ENCODE assay signal across 25 mouse cellular contexts in genomic region chrX:142437971-142438504, GRCm38 (mm10).
"Had no signal": no experiment of that assay in that cellular context is flagged by ENCODE, and none has a peak within 500 bp of the region (broad histone marks: within the 10 kb centered on the region; RNA-seq: fewer than 3 reads in every experiment).

No protein-coding gene starts in this region.

- H3K4me3 ChIP-seq: heart, embryonic 10.5 days; heart, embryonic 12.5 days; hindbrain, embryonic 13.5 days; hindbrain, embryonic 15.5 days; kidney, embryonic 15.5 days; layer of hippocampus, adult 2 months; left cerebral cortex, adult 2 months; limb, embryonic 10.5 days; limb, embryonic 12.5 days; liver, embryonic 13.5 days; liver, embryonic 15.5 days had no signal

- H3K4me1 ChIP-seq: heart, embryonic 10.5 days; heart, embryonic 12.5 days; hindbrain, embryonic 13.5 days; hindbrain, embryonic 15.5 days; kidney, embryonic 15.5 days; limb, embryonic 10.5 days; limb, embryonic 12.5 days; liver, embryonic 13.5 days; liver, embryonic 15.5 days had no signal

- H3K4me2 ChIP-seq: heart, embryonic 12.5 days; hindbrain, embryonic 13.5 days; hindbrain, embryonic 15.5 days; kidney, embryonic 15.5 days; limb, embryonic 12.5 days; liver, embryonic 11.5 days; liver, embryonic 13.5 days; liver, embryonic 15.5 days had no signal

- H3K36me3 ChIP-seq: heart, embryonic 10.5 days; heart, embryonic 12.5 days; hindbrain, embryonic 13.5 days; hindbrain, embryonic 15.5 days; kidney, embryonic 15.5 days; limb, embryonic 10.5 days; limb, embryonic 12.5 days; liver, embryonic 13.5 days; liver, embryonic 15.5 days had no signal

- H3K27me3 ChIP-seq: heart, embryonic 12.5 days; liver, embryonic 13.5 days had no signal

- ATAC-seq: hindbrain, postnatal 0 days; intestine, embryonic 16.5 days; liver, postnatal 0 days had no signal

- H3K27ac ChIP-seq: heart, embryonic 10.5 days; hindbrain, embryonic 13.5 days; hindbrain, embryonic 15.5 days; hindbrain, postnatal 0 days; kidney, embryonic 15.5 days; layer of hippocampus, adult 2 months; left cerebral cortex, adult 2 months; limb, embryonic 10.5 days; limb, embryonic 12.5 days; liver, embryonic 13.5 days; liver, embryonic 15.5 days had no signal

- H3K9ac ChIP-seq: heart, embryonic 12.5 days; hindbrain, embryonic 13.5 days; hindbrain, embryonic 15.5 days; kidney, embryonic 15.5 days; limb, embryonic 12.5 days; liver, embryonic 13.5 days; liver, embryonic 15.5 days; liver, postnatal 0 days had no signal

- H3K9me3 ChIP-seq: heart, embryonic 10.5 days; heart, embryonic 12.5 days; hindbrain, embryonic 13.5 days; hindbrain, embryonic 15.5 days; kidney, embryonic 15.5 days; limb, embryonic 10.5 days; limb, embryonic 12.5 days; liver, embryonic 13.5 days; liver, embryonic 15.5 days had no signal

- DNase-seq: gastrocnemius, postnatal 14 days; heart, adult 18-20 months; heart, postnatal 10 days; kidney, adult 11 months; kidney, adult 2 months; kidney, adult 9 months; kidney, postnatal 10 days; kidney, postnatal 25 days; kidney, postnatal 4 days; liver; liver, embryonic 13.5 days; liver, postnatal 0 days had no signal
